Mouse (Mus musculus) layer of hippocampus, adult 9-11 months (tissue): ENCODE data around the gene Ap2a2.
"Not testable (repeated sequence)": the region's sequence is repeated elsewhere in the genome, so short reads cannot be mapped to it uniquely, and the experiment has no call there.

Experiments
- DNase-seq: peaks from one replicate; pipeline ENCODE4 v3.0.0; 2022

Gene Ap2a2

DNA sequence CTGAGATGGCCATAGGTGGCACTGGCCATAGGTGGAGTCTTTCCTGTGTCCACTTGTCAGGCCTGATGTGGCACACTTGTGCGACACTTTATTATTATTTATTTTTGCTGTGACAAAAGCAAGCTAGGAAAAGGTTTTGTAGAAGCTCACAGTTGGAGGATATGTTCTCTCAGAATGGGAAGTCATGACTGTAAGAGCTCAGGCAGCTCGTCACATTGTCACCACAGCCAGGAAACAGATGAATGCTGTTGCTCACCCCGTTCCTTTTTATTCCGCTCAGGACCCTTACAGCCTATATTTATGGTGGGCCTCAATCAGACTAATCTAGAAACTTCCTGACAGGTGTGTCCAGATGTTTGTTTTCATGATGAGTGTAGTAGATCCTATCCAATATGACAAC is 1.5 kb upstream of the Ap2a2 start:
- no peak for DNase-seq

DNA sequence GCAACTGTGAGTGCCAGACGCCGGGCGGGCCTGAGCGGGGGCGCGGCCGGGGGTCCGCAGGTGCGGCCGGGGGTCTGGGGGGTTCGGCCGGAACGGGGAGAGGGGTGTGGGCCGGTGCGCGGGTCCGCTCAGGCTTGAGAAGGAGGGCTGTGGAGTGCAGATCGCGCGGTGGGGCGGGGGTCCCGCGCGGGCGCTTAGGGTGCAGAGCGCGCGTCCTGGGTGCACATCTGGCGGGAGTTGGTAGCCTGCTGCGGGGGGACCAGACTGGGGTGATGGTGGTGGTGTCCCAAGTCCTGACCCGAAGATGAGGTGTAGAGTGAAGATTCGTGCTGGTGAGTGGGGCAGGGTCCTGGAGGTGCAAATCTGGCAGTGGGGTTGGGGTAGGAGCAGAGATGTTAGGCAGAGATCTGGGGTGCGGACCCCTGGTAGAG is 463 bp downstream of the Ap2a2 start:
- no peak for DNase-seq

DNA sequence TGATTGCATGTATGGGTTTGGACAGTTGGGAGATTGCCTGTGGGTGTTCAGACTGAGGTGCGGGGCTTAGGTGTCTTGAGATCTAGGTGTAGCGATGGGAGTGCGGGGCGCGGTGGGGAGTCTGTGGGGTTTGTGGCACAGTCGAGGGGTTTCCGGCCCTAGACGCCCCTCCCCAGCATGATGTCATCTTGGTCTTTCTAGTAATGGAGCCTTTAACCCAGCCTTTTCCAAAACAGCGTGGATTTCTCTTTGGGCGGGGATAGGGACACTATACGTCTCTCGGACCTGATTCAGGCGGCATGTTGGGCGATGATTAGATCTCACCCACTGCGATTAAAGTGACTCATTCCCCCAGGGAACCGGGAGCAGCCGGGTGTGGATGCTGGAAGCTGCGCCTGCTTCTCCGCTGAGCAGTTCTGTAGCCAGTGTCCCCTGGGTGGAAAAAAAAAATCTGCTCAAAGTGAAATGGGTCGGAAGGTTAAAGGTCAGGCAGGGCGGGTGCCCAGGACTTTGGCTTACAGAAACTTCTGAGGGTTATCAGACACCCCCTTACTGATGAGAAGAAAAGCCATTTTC is 967 bp downstream of the Ap2a2 start:
- DNase-seq = peak; percentile 46

DNA sequence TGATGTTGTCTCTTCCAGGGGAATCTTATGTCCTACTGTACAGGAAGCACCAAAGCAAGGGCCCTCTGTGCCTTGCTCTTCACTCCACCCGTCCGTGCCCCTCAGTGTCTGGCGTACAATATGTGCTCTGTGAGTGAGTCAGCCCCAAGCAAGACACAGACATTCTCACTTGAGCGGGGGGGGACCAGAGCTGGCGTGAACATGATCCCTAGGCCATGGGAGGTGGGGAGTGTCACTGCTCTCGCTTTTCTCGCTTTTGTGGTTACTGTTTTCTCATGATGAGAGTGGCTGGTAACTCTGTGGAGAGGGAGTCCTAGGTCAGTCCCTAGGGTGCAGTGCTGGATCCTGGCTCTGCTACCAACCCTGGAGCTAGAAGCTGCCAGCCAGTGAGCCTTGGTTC is 2.6 kb downstream of the Ap2a2 start:
- DNase-seq = no peak

DNA sequence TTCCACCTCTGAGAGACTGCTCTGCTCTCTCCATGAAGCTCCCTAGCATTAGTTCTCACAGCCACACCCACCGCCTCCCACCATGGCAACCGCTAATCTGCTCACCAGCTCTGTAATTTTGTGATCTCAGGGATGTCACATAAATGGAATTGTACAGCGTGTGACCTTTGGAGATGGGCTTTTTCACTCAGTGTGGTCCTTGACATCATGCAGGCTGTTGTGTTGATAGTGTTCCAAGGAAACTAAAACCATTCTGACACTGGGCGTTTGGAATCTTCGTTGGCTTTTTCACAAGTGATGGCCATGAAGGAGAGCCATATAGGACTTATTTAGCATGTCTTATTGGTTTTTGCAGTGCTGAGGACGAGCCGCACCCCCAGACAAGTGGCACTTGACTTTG is 4.6 kb downstream of the Ap2a2 start:
- DNase-seq = no peak

DNA sequence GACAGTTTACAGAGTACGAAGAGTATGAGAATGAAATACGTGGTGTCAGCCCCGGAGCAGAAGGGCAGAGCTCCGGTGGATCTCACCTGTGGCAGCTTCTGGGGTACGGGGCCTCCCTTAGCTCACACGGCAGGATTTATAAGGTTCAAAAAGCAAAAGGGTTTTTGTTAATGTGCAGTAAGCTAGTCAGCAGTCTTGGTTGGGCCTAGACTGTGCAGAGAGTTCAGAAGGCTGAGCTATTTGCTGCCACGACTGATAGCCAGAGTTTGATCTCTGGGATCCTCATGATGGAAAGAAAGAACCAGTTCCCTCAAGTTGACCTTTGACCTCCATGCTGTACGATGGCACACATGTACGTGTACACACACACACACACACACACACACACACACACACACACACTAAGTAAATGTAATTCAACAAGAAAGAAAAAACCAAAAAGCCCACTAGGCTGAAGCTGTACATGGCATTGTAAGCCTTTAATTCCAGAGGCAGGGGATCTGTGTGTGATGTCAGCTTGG is 7.4 kb downstream of the Ap2a2 start:
- no peak for DNase-seq

DNA sequence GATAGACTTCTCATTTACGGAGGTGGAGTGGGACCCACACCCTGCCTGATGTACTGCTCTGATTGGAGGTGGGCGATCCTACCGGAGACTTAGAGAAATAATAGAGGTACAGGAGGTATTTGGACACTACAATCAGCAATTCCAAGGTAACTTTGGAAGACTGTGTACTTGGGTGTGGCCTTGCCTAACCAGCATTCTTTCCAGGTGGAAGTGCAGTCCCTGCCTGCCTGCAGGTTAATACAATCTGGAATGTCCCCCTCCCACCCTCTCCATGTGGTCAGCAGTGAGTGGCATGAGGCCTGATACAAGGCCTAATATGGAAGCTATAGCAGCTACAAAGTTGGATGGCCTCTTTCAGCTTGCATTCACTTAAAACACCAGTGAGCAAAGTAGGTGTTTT is 7.9 kb downstream of the Ap2a2 start:
- no peak for DNase-seq

DNA sequence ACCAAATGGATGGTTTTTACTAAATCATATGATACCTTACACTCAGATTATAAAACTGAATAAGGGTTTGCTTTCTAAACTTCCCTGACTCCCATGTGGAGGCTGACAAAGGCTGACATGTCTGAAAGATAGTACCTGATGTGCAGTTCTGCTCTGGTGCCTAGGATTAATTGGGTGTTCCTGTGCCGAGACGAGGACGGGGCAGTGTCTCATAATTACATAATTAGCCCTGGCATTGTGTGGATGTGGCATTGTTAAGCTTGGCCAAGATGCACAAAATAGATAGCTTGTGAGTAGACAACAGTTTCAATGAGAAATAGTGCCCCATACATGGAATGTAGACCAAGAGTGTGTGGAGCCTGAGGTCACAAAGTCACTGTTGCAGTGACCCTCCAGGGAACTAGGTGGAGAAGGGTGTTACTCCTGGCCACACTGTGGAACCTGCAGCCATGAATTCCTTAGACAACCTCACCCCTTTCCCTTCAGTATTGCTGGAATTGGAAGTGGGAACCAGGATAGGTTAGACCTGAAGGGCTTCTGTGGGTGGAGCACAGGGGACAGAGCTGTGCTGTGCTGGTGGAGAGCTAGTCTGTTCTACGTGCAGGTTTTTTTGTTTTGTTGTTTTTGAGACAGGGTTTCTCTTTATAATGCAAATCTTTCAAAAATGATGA is 8.8 kb downstream of the Ap2a2 start:
- no peak for DNase-seq

DNA sequence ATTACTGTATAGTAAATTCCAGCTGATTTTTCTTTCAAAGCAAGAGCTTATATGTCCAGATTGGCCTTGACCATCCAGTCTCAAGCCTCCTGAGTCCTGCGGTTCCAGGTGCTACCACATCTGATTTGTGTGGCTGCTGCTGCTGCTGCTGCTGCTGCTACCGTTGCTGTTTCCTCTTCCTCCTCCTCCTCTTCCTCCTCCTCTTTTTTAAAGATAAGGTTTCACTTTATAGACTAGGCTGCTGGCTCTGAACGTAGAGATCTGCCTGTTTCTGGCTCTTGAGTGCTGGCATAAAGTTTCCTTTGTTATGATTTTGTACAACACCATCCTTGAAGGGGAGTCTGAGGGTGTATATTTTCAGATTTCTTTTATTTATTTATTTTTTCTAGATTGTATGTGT is 12.1 kb downstream of the Ap2a2 start:
- DNase-seq = no peak

DNA sequence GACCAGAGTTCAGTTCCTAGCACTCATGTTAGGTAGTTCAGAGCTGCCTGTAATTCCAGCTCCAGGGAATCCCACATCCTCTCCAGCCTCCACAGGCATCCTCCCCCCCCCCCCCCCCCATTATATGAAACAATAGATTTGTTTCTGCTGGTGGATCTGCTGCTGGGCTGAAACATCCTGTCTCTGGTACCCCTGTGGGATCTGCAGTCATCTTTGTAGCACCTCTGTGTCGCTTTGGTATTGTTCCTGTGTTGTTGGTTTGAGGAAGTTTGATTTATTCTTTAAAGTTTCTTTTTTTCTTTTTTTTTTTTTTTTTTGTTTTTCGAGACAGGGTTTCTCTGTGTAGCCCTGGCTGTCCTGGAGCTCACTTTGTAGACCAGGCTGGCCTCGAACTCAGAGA is 13.5 kb downstream of the Ap2a2 start:
- DNase-seq = no peak

DNA sequence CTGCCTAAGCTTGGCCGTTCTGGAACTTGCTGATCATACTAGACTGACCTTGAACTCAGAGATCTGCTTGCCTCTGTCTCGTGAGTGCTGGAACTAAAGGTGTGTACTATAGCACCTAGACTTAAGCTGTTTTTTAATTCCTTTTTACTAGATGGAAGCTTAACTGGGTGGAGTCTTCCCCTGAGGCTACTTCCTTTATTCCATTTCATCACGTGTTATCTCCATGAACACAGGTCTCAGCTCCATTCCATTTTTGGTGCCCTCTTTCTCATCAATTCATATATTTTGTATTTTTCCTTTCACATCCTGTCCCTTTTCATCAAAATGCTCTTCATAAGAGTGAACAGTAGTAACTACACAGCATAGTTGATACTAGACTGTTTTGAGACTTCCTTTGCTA is 15.8 kb downstream of the Ap2a2 start:
- DNase-seq = no peak

DNA sequence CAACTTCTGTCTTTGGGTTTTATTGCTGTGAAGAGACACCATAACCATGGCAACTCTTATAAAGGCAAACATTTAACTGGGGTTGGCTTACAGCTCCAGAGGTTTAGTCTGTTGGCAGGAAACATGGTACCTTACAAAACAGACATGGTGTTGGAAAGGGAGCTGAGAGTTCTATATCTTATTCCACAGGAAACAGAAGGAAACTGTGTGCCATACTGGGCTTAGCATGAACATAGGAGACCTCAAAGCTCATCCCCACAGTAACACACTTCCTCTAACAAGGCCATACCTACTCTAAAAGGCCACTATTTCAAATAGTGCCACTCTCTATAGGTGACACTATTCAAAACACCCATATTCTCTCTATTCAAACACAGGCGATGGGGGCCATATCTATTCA is 16.5 kb downstream of the Ap2a2 start:
- no peak for DNase-seq

DNA sequence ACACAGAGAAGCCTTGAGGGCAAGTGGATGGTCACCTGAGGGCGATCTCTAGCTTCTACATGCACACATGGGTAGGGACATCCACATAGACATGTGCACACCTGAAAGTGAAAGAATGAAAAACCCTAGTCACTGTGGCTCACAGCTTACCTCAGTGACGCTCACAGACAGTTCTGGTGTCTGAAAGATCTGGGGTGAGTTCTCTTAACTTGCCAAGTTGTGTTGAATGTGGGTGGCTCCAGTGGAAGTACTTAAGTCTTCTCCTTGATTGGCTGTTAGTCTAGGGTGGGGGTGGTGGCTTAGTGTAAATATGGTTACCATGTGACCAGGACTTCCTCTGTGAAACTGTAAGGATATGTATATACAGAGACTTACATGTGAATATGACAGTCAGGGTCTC is 17.0 kb downstream of the Ap2a2 start:
- no peak for DNase-seq

DNA sequence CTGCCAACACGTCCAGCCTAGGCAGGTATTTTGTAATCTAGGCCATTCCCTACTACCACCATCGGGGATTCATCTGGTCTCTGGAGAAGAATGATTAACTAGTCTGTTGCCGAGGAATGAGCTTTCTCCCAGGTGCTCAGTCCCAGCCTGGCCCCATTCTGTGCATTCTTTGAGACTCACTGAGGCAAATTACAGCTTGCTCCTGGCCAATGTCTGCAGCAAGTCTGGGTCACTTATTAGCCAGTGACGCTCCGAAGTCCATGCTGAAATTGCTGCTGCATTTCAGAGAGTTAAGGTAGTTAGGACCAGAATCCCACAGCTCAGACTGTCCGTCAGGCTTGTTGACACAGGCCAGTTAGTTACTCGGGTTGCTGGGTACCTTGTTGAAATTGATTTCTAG is 19.4 kb downstream of the Ap2a2 start:
- no peak for DNase-seq

DNA sequence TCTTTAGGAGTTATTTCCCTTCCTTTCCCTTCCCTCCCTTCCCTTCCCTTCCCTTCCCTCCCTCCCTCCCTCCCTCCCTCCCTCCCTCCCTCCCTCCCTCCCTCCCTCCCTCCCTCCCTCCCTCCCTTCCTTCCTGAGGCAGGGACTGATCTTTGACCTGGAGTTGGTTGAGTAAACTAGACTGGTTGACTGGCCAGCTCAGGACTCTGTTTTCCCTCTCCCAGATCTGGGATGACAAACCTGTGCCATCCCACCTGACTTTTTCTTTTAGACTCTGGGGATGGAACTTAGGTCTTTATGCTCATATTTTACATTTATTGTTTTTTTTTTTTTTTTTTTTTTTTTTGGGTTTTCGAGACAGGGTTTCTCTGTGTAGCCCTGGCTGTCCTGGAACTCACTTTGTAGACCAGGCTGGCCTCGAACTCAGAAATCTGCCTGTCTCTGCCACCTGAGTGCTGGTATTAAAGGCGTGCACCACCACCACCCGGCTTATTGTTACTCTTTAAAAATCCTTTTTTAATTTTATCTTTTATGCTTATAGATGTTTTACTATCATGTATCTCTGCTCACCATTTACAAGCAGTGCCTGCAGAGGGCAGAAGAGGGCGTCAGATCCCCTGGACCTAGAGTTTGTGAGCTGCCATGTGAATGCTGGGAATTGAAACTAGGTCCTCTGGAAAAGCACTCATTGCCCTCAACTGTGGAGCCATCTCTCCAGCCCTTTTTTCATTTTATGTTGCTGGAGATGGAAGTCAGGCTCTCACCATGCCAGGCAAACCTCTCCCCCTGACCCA is 22.3 kb downstream of the Ap2a2 start:
- no peak for DNase-seq

DNA sequence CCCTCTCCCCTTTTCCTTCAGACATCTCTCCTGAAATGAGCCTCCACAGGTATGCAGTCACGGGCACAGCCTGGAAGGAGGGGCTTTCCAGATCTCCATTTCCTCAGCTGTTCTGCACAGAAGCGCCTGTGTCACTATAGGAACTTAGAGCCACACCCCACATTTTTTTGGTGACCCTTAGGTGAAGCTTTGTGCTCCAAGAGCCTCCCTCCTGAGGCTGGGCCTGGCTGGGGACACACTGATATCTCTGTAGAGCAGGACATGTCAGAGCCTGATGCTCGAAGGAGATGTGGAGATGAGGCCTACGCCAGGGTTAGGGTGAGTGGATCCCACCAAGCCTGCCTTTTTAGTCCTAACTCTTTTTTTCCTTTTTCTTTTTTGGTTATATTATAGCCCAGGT is 23.3 kb downstream of the Ap2a2 start:
- DNase-seq = no peak

DNA sequence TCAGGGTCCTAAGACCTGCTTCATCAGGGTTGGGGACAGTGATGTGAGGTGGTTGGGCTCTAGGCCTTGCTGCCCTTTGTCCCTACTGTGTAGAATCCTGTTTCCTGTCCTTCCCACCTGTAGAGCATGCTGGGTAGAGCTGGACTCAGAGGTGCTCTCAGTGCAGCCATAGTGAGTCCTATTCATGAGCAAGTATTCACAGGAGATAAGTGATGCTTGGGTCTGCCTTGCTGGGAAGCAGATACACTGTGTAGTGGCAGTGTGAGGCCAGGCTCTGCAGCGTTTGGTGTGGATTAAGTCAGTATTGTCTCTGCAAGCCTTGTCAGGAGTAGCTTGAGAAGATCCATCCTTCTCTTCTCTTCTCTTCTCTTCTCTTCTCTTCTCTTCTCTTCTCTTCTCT is 23.9 kb downstream of the Ap2a2 start:
- no peak for DNase-seq

DNA sequence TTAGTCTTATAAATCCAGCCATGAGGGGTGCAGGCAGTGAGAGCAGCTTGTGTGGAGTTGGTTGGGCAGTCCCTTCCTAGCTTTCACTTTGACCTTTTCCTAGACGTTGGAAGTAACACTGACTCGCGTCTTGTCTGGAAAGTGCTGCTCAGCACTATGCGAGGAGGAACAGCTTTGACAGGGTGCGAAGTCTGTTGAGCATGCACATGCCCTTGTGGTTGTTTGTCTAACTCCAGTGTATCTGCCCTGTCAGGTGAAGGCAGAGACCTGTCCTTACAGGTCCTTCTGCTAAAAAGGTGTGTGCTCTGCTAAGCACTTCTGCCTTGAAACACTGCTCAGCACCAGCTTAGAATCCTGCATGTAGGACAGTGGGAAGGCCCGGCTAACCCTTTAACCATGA is 26.9 kb downstream of the Ap2a2 start:
- DNase-seq = no peak

DNA sequence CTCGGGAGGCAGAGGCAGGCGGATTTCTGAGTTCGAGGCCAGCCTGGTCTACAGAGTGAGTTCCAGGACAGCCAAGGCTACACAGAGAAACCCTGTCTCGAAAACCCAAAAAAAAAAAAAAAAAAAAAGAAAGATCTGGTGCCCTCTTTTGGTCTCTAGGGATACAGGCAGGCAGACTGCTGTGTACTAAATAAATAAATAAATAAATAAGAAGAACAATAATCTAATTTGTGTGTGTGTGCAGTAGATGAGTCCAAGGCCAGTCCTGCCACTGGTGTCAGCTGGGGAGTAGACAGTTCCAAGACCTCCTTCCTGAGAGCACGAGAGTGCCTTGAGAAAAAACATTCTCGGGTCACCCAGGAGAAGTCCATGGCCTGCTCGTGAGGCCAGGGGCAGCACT is 28.3 kb downstream of the Ap2a2 start:
- not testable (repeated sequence) for DNase-seq

DNA sequence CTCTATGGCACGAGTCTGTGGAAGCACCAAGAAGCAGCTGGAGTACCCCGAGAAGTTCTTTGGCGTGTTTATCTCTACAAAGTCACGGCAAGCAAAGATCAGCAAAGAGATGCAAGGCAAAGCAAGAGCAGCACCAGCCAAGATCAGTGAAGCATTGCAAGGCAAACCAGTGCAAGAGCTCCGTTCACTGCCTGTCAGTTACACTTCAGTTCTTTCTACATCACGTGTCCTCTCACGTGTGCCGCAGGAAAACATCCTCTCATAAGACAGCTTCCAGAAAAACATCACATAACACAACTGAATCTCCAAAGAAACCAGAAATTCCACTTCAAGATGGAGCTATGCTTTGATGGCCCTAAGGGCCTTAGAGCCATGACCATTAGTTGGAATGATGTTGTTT is 29.0 kb downstream of the Ap2a2 start:
- no peak for DNase-seq

DNA sequence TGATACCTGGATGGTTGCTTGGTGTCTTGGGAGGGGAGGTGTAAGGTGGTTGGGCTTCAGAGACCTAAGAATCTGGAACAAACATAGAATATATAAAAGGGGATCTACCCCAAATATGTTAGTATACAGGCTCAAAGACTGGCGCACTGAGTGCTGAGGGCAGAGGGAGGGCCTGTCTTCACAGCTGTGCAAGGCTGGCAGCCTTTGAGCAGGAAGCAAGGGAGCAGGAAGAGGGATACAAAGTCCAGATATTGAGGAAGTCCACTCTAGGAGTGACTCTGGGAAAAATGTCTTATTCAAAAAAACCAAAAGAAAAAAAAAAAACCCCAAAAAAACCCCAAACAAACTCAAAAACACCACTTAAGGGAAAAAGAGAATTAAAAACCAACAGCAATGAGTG is 30.1 kb downstream of the Ap2a2 start:
- no peak for DNase-seq

DNA sequence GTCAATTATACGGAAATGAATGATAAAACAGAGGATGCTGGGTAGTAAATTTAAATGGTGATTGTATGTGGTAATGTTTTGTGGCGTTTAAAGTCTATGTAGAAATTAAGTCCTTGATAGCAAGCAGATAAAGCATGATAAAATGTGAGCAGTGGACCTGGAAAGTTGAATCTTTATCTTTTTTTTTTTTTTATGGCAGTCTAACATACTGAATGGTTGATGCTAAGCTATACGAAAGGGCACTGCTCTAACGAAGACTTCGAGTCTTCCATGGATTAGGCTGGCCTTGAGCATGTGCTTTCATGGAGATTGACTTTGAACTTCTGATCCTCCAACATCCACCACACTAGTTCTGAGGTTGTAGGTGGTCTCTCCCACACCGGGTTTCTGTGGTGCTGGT is 31.1 kb downstream of the Ap2a2 start:
- DNase-seq = no peak

DNA sequence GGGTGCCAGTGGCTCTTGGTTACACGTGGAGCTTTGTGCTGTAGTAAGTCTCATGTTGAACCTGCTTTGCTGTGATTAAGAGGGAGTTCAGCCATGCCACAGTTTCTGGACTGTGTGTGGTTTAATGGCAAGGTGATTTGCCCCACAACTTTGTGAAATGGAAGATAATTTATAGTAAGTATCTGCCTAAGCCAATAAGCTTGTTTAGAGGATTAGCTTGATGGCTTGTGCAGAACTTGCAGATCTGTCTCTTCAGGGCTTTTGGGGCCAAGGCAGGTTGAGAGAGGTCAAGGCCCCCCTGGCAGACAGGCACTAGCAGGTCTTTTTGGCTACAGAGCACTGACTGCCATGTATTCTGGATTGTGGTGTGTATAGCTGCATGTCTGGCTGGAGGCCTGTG is 35.0 kb downstream of the Ap2a2 start:
- no peak for DNase-seq

DNA sequence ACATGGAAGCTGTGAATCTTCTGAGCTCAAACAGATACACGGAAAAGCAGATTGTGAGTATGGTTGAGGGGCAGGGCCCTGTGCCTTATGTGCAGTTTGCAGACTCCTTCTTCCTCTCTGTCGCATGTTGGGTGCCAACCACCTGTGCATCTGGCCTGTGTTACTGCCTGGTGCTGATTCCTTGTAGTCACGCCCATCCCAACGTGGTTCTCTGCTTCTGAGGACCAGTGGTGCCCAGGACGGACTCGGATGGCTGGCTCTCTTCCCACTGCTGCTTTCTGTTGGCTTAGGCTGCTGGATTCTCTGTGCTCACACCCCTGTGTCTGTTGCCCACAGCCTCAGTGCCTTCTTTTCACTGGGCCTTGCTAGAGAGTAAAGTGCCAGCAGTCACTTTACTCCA is 35.6 kb downstream of the Ap2a2 start:
- no peak for DNase-seq
